Mouse (Mus musculus) forebrain, embryonic 14.5 days (tissue): Measurements from ENCODE around the gene Nap1l5. TPM values are rescaled to one million over a fixed set of nuclear protein-coding genes. Genes with fewer than 3 reads are reported as not detected.
"Not testable (repeated sequence)": the region's sequence is repeated elsewhere in the genome, so short reads cannot be mapped to it uniquely, and the experiment has no call there.

Experiments used
- ATAC-seq: fragments of 200-750 bp; cut with Nextera tagmentation; 2 replicates; pipeline ENCODE4 v1.8.0; 2017; ENCODE audit warnings: mild to moderate bottlenecking, moderate library complexity
- DNase-seq: peaks from one replicate; pipeline ENCODE4 v3.0.0-alpha.2; 2015; ENCODE audit warnings: low spot score
- H3K27ac ChIP-seq: fragments of 300-500 bp; sonication (generic); 2 replicates; pipeline ENCODE4 v1.5.1; 2014; ENCODE audit warnings: low read depth, mild to moderate bottlenecking, control low read depth, low read length, moderate library complexity
- H3K27me3 ChIP-seq: fragments of 300-500 bp; sonication (generic); replicated peaks from 2 replicates; pipeline ENCODE4 v1.6.1; 2014; ENCODE audit warnings: low read length, control low read depth, mixed read lengths; ENCODE audit not compliant: control insufficient read depth, insufficient read depth
- H3K36me3 ChIP-seq: fragments of 300-500 bp; sonication (generic); 2 replicates; pipeline ENCODE4 v1.6.1; 2014; ENCODE audit warnings: low read length, control low read depth; ENCODE audit not compliant: control insufficient read depth, insufficient read depth
- H3K4me1 ChIP-seq: fragments of 300-500 bp; sonication (generic); 2 replicates; pipeline ENCODE4 v1.6.1; 2014; ENCODE audit warnings: antibody characterized with exemption, low read length, control low read depth; ENCODE audit not compliant: control insufficient read depth, insufficient read depth
- H3K4me2 ChIP-seq: fragments of 300-500 bp; sonication (generic); 2 replicates; pipeline ENCODE4 v1.6.1; 2014; ENCODE audit warnings: mild to moderate bottlenecking, control low read depth, low read length
- H3K4me3 ChIP-seq: fragments of 300-500 bp; sonication (generic); 2 replicates; pipeline ENCODE4 v1.5.1; 2014; ENCODE audit warnings: low read depth, low read length, control low read depth
- H3K9ac ChIP-seq: fragments of 300-500 bp; sonication (generic); 2 replicates; pipeline ENCODE4 v1.6.1; 2014; ENCODE audit warnings: mild to moderate bottlenecking, low read length, control low read depth, moderate library complexity
- H3K9me3 ChIP-seq: fragments of 300-500 bp; sonication (generic); replicated peaks from 2 replicates; pipeline ENCODE4 v1.6.1; 2016; ENCODE audit warnings: low read length, control low read depth, mixed read lengths; ENCODE audit not compliant: control insufficient read depth
- WGBS: fragments of 180-500 bp; shearing (Covaris S2); extraction: QIAGEN DNeasy Blood & Tissue Kit; methylation state at CpG from one replicate; pipeline ENCODE4 v1.1.7; 2014; 5-methylcytosine and 5-hydroxymethylcytosine counted together
- polyA plus RNA-seq: library from polyadenylated mRNA; unstranded; fragments of >200 nt; fragmentation: Nextera tagmentation; extraction: Ambion mirVana; gene quantifications from 2 replicates; pipeline ENCODE4 v1.2.1, GENCODE M21; 2014

The Nap1l5 gene
- polyA plus RNA-seq, 1 experiment from 2014 or later = 70.1 TPM

GRCm38 (mm10) chr6:58867858-58868257, 39.0 kb downstream of the Nap1l5 start:
- 89% methylated on average over 6 of the region's 6 CpGs for WGBS
- H3K9ac ChIP-seq, H3K27ac ChIP-seq, DNase-seq, H3K4me3 ChIP-seq, ATAC-seq, H3K4me2 ChIP-seq, H3K36me3 ChIP-seq, H3K9me3 ChIP-seq, H3K27me3 ChIP-seq, H3K4me1 ChIP-seq: not testable (repeated sequence)

GRCm38 (mm10) chr6:58863631-58864235, 43.1 kb downstream of the Nap1l5 start:
- no peaks in the 10 kb centered on the region; the same call in 1 of the 2 replicates for H3K36me3 ChIP-seq
- no peak overlapping the region for H3K4me2 ChIP-seq
- peak; percentile 33; the same call in 1 of the 2 replicates for ATAC-seq
- DNase-seq = no peak
- no peaks in the 10 kb centered on the region for H3K9me3 ChIP-seq
- H3K4me1 ChIP-seq = peaks cover 4% of the 10 kb centered on the region
- 76% methylated on average over 4 of the region's 4 CpGs for WGBS
- H3K27ac ChIP-seq = no peak overlapping the region
- no peak overlapping the region for H3K9ac ChIP-seq
- H3K27me3 ChIP-seq = no peaks in the 10 kb centered on the region
- H3K4me3 ChIP-seq = no peak overlapping the region

- Histone ChIP-seq H3K27me3 (no peaks in the 10 kb centered on the region), H3K9me3 (no peaks in the 10 kb centered on the region), H3K36me3 (no peaks in the 10 kb centered on the region), H3K4me3 (no peak overlapping the region), H3K27ac (no peak overlapping the region; the same call in 1 of the 2 replicates), H3K4me1 (peaks cover 4% of the 10 kb centered on the region), H3K4me2 (no peak overlapping the region), H3K9ac (no peak overlapping the region)
- no peak for DNase-seq
- ATAC-seq = 0 out of 2 replicates have a peak, but pooled peaks have one; percentile 40
- WGBS = 70% methylated on average over 9 of the region's 9 CpGs
Observed at GRCm38 (mm10) chr6:58862446-58862993, 44.4 kb downstream of the Nap1l5 start.

GRCm38 (mm10) chr6:58859517-58859916, 47.4 kb downstream of the Nap1l5 start:
- no peak for ATAC-seq
- Histone ChIP-seq H3K4me1 (peaks cover 9% of the 10 kb centered on the region), H3K4me2 (no peak overlapping the region), H3K27me3 (no peaks in the 10 kb centered on the region), H3K36me3 (no peaks in the 10 kb centered on the region), H3K27ac (no peak overlapping the region), H3K4me3 (no peak overlapping the region), H3K9ac (no peak overlapping the region), H3K9me3 (no peaks in the 10 kb centered on the region)
- 71% methylated on average over 4 of the region's 4 CpGs for WGBS
- no peak for DNase-seq

GRCm38 (mm10) chr6:58856494-58856893, 50.4 kb downstream of the Nap1l5 start:
- Histone ChIP-seq H3K27ac (no peak overlapping the region; the same call in 1 of the 2 replicates), H3K4me3 (no peak overlapping the region), H3K36me3 (no peaks in the 10 kb centered on the region), H3K4me1 (peaks cover 4% of the 10 kb centered on the region; the same call in 1 of the 2 replicates), H3K4me2 (no peak overlapping the region), H3K9ac (no peak overlapping the region), H3K9me3 (no peaks in the 10 kb centered on the region), H3K27me3 (no peaks in the 10 kb centered on the region)
- no peak for ATAC-seq
- WGBS = 66% methylated on average over 2 of the region's 2 CpGs
- DNase-seq = no peak

GRCm38 (mm10) chr6:58855676-58856367, 51.1 kb downstream of the Nap1l5 start:
- H3K9me3 ChIP-seq = no peaks in the 10 kb centered on the region
- no peak overlapping the region for H3K4me3 ChIP-seq
- H3K4me1 ChIP-seq = peaks cover 4% of the 10 kb centered on the region; the same call in 1 of the 2 replicates
- DNase-seq = peak; percentile 69
- H3K27me3 ChIP-seq = no peaks in the 10 kb centered on the region
- no peak overlapping the region for H3K4me2 ChIP-seq
- H3K36me3 ChIP-seq = no peaks in the 10 kb centered on the region
- peak; percentile 87 for ATAC-seq
- no peak overlapping the region for H3K9ac ChIP-seq
- H3K27ac ChIP-seq = peak overlapping the region; percentile 56
- WGBS = 63% methylated on average over 10 of the region's 10 CpGs

Other genes starting within 250 kb of the Nap1l5 start
- gene Herc3, start 75.6 kb downstream of the Nap1l5 start, polyA plus RNA-seq = 21.2 and 26.7 TPM in 2 replicates
- gene Fam13a, start 117.5 kb upstream of the Nap1l5 start, polyA plus RNA-seq = 6.5 and 8.8 TPM in 2 replicates